Mouse (Mus musculus): ENCODE measurements around the gene Nup210l. TPM values are rescaled to one million over a fixed set of nuclear protein-coding genes. Genes with fewer than 3 reads are reported as not detected.

Gene Nup210l
- total RNA-seq, 2 experiments from 2014 or later, result 0.46 to 0.50 TPM

DNA sequence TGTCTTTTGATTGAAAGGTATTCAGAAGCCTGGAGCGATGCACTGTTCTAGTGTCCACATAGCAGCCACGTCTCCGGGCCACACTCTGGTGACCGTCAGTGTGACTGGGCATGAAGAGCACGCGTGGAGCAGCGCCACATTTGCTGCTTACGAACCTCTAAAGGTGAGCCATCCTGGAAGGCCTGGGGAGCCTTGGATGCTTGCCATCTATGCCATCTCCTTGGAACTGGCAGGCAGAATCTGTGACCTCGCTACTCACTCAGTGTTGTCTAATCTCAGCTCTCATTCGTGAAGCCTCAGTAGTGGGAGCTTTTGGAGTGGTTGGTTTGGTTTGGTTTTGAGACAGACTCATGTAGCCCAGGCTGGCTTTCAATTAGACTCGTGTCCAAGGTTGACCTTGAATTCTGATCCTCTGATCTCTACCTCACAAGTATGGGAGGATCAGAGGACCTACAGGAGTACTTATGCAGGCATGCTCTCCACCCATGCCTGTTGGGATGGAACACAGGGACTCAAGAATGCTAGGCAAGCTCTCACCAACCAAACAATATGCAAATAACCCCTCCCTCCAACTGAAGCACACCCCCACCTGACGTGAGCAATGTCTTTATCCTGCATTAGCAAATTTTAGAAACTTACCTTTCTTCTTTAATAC is 47.3 kb downstream of the Nup210l start:
- DNase-seq, result no peak
- intact Hi-C loops (cut with DNase I), result no loop called here

DNA sequence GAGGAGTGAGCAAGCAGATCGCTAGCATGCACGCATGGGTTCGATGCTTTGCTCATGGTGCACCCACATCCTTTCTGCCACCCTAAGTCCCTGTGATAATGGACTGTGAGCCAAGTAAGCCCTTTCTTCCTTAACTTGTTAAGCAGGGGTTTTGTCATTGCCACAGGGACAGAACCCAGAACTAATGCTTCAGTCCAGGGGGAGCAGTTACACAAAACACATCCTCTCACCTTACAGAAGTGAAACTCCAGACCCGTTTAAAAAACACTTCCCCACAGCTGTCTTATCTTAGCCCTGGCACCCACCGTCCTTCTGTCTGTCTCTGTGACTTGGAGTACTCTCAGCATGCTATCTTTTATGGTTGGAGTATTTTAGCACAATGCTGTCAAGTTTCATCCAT is 52.1 kb downstream of the Nup210l start:
- no peak for DNase-seq

DNA sequence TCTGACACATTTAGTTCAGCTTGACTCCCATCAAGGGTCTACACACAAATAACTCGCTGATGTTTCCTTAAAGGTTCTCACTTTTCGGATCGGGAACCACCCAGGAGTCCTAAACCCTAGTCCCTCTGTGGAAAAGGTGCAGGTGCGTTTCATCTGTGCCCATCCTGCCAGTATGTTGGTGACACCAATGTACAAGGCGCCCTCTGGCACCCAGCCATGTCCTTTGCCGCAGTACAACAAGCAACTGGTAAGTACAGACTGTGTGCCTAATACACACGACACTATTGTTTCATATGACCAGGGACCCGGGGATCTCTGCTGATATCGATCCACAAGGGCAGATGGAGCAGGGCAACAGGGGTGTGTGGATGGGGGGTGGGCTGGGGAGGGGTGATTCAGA is 55.8 kb downstream of the Nup210l start:
- DNase-seq, result peak; percentile 8
- intact Hi-C loops (cut with DNase I), result no loop called here

More for the DNA sequence above, 52.1 kb downstream of the Nup210l start:
- intact Hi-C loops (cut with DNase I), result no loop called here

DNA sequence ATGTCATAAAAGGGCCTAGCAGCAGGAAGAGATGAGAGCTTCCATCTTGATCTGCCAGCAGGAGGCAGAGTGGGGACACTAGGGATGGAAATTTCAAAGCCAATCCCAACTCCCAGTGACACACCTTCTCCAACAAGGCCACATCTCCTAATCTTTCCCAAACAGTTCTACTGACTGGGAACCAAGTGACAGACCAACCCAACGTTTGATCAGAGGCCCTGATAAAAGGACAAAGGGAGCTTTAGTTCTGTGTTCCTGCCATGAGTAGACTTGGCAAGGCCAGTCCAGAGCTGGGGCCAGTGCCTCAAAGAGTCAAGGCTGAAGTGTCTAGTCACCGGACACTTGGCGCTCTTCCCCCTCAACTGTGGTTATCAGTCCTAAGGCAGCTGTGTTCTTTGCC is 57.6 kb downstream of the Nup210l start:
- no peak for DNase-seq
- intact Hi-C loops (cut with DNase I), result no loop called here

DNA sequence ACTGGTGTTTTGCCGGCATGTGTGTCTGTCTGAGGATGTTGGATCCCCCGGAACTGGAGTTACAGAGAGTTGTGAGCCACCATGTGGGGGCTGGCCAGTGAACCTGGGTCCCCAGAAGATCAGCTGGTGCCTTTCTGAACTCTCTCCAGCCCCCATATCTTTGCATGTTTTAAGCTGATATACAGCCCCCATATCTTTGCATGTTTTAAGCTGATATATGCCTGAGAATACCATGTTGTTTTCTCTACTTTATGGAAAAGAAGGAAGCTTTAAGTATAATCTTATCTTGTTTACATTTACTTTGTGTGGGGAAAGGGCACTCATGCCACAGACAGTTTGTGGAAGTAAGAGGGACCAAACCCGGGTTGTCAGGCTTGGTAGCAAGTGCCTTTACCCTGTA is 75.6 kb downstream of the Nup210l start:
- intact Hi-C loops (cut with DNase I), result no loop called here
- DNase-seq, result no peak

DNA sequence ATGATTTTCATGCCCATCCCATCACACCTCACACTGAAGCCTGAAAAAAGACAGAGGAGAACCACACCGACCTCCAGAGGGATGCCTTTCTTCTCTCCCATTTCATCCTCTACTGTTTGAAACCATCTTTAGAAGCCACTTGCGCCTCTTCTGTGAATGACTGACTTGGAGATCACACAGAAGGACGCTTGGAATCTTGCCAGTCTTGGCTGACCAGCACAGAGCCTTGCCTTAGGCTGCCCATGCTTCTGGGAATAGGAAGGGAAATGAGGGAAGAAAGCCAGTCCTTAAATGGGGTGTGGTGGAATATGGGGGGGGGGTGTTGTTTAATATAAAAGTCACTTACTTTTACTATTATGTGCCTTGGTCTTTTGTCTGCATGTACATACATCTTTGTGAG is 79.6 kb downstream of the Nup210l start:
- intact Hi-C loops (cut with DNase I), result no loop called here
- peak; percentile 17 for DNase-seq

DNA sequence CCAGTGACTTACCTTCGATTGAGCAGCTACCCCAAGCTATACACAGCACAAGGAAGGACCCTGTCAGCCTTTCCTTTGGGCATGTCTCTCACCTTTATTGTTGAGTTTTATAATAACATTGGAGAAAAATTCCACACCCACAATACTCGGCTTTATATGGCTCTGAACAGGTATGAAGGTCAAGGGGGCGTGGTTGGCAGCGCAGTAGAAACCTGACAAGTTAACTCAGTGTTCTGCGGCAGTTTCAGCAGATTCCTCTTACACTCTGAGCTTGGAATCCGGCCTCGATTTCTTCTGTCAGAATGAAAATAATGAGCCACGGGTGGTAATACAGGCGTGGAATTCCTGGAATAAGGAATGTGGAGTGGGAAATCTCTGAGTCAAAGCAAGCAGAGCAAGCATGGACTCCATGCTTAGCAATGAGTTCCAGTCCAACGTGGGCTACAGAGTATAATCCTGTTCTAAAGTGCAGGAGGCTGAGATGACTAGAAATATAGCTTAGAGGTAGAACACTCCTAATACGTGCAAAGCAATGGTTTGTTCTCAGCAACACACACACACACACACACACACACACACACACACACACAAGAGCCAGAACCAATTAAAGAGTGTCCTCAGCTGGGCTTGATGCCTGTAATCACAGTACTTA is 87.1 kb downstream of the Nup210l start:
- DNase-seq, result no peak
- intact Hi-C loops (cut with DNase I), result no loop called here

DNA sequence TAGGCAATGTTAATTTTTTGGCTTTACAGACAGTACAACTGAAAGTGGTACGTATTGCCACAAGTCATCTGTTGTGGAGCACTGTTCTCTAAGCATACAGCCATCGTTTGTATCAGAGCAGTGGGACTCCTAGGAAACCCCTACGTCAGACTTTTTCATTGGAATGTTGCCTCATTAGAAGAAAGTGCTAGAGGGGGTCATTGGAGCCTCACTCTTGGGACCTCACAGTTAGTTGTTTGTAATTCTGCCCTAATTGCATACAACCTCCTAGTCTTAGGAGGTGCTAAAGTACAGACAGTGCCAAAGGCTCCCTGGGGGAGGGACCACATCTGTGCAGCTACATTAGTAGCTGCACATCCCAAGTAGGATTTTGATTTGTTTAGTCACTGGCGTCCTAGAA is 90.8 kb downstream of the Nup210l start:
- DNase-seq, result no peak
- intact Hi-C loops (cut with DNase I), result no loop called here

DNA sequence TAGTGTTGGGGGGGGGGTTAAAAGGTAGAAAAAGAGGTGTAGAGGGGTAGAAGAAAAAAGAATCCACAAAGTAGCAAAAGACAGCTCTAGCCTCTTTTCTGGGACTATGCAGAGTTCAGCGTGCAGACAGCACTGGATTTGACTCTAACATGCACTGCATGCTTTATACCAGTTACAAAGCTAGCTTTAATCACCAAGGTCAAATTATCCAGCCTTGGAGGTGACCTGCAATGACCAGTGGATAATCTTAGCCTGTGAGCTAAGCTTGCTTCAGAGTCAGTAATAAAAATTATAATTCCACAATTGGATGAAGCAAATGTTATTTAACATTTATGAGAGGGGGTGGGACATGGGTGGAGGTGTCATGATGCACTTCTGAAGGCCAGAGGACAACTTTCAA is 91.7 kb downstream of the Nup210l start:
- intact Hi-C loops (cut with DNase I), result no loop called here
- DNase-seq, result no peak

DNA sequence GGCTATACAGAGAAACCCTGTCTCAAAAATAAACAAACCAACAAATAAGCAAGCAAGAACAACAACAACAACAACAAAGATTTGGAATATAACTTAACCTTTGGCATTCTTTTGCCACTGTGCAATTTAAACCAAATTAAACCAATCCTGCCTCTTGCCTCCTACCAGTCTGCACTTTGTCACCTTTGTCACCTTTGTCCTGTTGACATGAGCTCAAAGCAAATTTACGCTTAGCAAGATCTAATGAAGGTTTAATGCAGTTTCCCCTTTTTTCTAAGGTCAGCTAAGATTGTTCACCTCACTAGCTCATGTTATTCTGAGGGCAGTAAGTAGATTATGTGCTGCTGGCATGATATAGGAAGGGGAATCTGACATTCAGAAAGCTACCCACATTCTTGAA is 93.6 kb downstream of the Nup210l start:
- intact Hi-C loops (cut with DNase I), result no loop called here
- DNase-seq, result no peak

DNA sequence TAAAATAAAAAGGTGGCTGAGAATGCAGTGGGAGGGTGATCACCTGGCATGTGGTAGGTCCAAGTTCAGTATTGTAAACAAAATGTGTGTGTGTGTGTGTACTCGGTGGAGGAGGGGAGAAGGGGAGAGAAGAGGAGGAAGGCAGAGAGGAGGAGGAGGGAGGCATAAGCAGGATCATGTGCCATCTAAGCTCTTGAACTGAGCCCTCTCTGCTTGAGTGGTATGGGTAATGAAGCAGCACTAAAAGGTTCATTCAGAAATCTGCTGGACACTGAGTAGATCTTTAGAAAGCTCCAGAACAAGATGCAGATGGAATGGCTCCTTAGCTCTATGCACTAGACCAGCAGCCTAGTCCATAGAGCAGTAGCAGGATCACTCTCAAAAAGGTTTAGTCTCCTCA is 99.0 kb downstream of the Nup210l start:
- intact Hi-C loops (cut with DNase I), result no loop called here
- no peak for DNase-seq

DNA sequence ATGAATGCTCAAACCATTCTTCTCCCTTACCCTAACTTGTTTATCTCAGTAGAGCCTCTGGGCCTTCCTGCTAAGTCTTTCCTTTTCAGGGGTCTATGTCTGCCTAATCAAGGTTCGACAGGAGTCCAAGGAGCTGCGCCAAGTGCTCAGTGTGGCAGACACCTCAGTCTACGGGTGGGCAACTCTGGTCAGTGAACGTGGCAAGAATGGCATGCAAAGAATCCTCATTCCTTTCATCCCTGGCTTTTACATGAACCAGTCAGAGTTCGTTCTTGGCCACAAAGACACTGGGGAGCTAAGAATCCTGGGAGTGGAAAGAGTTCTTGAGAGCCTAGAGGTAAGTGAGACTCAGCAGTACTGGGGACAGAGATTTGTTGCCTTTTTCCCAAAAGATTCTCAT is 99.7 kb downstream of the Nup210l start:
- intact Hi-C loops (cut with DNase I), result no loop called here
- DNase-seq, result no peak

DNA sequence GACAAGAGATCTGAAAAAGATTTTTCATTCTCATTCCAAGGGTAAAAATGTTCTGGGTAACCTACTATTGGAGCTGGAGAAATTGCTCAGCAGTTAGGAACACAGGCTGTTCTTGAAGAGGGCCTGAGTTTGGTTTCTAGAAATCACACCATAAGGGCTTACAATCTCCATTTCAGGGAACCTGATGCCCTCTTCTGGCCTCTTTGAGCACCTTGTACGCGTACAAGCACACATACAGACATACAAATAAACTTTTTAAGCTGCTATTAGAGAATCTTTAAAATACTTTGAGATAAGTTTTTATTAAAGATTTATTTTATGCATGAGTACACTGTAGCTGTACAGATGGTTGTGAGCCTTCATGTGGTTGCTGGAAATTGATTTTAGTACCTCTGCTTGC is 100.7 kb downstream of the Nup210l start:
- intact Hi-C loops (cut with DNase I), result no loop called here

DNA sequence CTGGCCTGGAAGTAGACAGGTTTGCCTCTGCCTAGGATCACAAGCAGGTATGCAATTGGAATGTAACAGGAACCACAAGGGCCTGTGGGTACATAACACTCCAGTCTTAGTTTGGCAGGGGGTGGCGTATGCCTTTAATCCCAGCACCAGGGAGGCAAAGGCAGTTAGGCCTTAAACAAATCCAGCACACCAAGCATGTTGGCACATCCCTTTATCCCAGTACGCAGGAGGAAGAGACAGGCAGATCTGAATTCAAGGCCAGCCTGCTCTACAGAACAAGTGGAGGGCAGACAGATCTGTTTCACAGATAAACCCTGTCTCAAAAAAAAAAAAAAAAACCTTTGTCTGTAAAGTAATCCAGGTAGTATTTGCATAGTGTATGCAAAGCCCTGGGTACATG is 104.7 kb downstream of the Nup210l start:
- no peak for DNase-seq
- intact Hi-C loops (cut with DNase I), result no loop called here

More for the DNA sequence above, 100.7 kb downstream of the Nup210l start:
- DNase-seq, result no peak

DNA sequence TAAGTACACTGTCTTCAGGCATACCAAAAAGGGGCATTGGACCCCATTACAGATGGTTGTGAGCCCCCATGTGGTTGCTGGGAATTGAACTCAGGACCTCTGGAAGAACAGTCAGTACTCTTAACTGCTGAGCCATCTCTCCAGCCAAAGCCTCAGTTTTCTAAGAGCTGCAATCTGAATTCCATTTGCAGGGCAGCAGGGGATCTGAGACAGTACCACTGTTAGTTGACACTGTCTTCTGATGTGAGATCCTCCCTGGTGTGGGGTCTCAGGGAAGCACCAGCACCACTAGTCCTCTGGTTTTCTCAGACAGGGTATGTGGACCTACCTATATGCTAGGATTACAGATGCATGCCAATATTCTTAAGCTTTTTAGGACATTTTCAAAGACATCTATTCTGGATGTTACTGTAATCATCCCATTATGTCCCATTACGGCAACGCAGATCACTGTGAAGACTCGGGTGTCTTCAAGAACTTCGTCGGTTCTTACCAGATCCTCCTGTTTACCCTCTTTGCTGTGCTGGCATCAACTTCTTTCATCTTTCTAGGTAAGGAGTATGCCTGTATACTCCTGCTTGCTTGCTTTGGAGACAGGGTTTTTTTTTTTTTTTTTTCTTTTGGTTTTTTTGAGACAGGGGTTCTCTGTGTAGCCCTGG is 106.1 kb downstream of the Nup210l start:
- intact Hi-C loops (cut with DNase I), result no loop called here

DNA sequence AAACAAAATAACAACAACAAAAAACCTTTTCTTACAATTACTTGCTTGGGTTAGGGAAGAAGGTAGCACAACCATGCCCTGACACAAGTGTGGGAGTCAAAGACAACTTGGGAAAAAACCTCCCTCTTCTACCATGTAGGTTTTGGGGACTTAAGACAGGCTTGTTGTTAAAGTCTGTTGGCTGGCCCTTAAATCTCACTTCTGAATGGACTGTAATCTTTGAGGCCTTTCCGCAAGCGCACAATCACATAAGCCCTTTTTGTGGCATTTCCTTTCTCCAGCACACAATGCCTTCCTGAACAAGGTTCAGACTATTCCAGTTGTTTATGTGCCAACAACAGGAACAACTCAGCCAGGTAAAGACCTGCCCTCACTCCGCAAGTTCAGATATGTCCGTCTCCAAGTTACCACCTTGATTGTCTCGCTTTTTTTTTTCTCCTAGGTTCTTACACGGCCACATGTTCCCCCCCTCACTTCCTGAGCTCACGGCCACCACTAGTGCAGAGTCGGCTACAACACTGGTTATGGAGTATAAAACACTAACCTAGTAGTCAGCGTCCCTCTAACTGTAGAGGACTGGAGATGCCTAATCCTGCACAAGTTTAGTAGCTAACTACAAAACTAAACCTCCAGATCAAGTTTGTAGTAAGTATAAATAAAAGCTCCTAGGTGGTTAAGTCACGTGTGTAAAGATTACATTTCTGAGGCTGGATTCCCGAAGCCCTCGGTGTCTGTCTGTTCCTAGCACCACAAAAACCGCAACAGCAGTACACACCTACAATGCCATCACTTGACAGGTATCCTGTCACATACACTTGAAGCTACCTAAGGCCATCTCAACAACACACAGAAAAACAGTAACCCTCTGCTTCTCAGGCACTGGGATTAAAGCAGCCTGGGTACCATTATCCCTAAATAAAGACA is 107.8 kb downstream of the Nup210l start:
- intact Hi-C loops (cut with DNase I), result no loop called here
- DNase-seq, result no peak

More for the DNA sequence above, 106.1 kb downstream of the Nup210l start:
- DNase-seq, result no peak

DNA sequence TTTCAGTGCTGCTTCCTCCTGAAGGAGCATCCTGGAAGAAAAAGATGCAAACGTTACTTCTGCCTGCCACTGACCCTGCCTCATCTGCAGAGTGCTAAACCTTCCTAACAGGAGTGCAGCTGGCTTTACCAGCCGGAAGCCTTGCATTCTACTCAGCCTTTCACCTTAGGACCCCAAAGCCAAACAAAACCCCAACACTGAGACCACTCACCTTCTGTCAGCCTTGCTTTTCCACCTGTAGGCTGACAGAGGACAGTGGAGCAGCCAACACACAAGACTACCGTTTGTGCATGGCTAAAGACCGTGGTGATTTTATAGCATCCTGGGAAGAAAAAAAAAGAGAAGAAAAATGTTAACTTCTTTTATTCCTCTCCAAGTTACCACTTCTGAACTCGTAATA is 108.8 kb downstream of the Nup210l start:
- intact Hi-C loops (cut with DNase I), result no loop called here

DNA sequence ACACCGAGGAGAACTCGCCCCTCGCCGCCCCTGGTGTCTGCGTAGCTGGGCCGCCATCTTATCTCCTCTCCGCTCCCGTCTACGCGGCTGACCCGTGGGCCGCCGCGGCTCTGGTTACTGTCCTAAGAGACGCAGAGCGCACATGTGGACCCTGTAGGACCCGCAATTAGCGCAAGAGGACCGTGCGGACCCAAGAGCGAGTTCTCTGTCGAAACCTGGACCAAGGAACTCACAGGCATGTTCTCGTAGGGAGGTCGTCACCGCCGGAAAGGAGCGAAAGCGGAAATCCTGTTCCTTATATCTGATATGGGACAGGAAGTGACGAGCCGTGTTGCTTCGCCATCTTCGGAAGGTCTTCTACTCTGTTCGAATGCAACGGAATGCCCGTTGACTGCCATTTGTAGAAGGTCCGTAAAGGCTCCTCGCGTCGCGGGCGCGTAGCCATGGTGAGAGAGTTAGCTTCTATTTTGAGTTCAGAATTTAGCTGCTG is 109.5 kb downstream of the Nup210l start, which contains the start of the genes Rps27 and Rab13:
Gene Rps27, minus strand, starts transcription at position 275 of the 490 bp plus-strand sequence.
Gene Rab13, plus strand, starts transcription at position 319 of the 490 bp plus-strand sequence.
- DNase-seq, result peak; percentile 82

More for the DNA sequence above, 108.8 kb downstream of the Nup210l start:
- no peak for DNase-seq

DNA sequence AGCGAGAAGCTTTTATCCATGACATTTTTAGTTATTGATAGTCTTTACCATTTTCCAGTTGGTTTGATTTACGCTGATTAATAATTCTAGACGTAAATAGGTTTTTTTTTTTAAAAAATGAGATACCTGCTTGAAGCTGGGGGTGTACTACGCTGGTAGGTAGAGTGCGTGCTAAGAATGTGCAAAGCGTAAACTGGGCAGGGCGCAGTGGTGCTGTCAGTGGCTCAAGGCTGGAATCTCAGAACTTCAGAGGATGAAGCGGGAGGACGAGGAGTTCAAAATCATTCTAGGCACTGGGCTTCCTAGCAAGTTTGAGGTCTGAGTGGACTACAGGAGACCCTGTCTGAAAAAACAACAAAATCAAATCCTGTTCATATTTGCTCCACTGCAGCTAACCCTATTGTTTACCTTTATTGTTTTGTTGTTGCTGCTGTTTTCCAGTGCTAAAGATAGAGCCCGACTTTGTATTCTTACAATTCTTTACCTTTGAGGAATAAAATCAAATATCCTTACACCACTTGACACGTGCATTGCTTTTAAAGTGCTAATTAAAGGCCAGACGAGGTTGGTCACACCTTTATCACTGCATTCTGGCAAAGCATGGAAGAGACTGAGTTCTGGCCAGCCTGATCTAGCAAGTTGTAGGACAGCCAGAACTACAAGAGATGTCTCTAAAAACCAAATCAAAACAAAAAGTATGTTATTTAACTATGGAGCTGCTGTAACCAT is 110.2 kb downstream of the Nup210l start:
- DNase-seq, result no peak
- intact Hi-C loops (cut with DNase I), result no loop called here

More for the DNA sequence above, 109.5 kb downstream of the Nup210l start, which contains the start of the genes Rps27 and Rab13:
- intact Hi-C loops (cut with DNase I), result no loop called here

DNA sequence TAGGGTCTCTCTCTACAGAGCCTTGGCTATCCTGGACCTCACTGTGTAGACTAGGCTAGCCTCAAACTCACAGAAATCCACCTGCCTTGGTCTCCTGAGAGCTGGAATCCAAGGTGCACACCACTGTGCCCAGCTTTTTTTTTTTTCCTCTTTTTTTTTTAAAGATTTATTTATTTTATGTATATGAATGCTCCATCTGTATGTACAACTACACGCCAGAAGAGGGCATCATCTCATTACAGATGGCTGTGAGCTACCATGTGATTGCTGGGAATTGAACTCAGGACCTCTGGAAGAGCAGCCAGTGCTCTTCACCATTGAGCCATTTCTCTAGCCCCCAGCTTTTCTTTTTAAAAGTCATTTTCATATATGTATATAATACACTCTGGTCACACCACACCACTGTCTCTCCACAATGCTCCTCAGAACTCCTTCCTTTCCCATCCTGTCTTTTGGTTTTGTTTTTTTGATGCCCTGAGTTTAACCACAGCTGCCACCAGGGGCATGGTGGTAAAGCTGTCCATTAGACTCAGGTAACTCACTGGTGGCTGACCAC is 112.0 kb downstream of the Nup210l start:
- intact Hi-C loops (cut with DNase I), result no loop called here

More for the DNA sequence above, 112.0 kb downstream of the Nup210l start:
- no peak for DNase-seq
